Mouse (Mus musculus): Measurements from ENCODE around the gene Mob3a.

- TF ChIP-seq POLR2A (IDR thresholded peaks at IDR 0.05; ENCODE audit: insufficient read depth, low read depth, low read length) (no peak), CTCF (IDR thresholded peaks at IDR 0.05) (no peak)
These were observed 1.7 kb downstream of the Mob3a start for GRCm38 (mm10) chr10:80700038-80700504.
